Mouse (Mus musculus) heart, embryonic 15.5 days (tissue): ENCODE measurements at regions not wholly inside any gene's neighbourhood (a gene's known extent, or its start where the extent isn't known, plus 50 kb on each side); places are given as distances from the start of the nearest gene placed in this dataset.

Source experiments
- ATAC-seq: fragments of 200-750 bp; cut with Nextera tagmentation; replicated peaks from 2 replicates; pipeline ENCODE4 v1.8.0; 2017; ENCODE audit warnings: low read depth, moderate TSS enrichment; ENCODE audit not compliant: insufficient number of reproducible peaks, insufficient read depth, low FRiP score
- H3K27ac ChIP-seq: fragments of 300-500 bp; sonication (generic); 2 replicates; pipeline ENCODE4 v1.5.1; 2015; ENCODE audit warnings: mild to moderate bottlenecking, inconsistent platforms
- H3K27me3 ChIP-seq: fragments of 300-500 bp; sonication (generic); 2 replicates; pipeline ENCODE4 v1.6.1; 2015; ENCODE audit warnings: inconsistent platforms
- H3K36me3 ChIP-seq: fragments of 300-500 bp; sonication (generic); 2 replicates; pipeline ENCODE4 v1.6.1; 2015; ENCODE audit warnings: mild to moderate bottlenecking, inconsistent platforms
- H3K4me1 ChIP-seq: fragments of 300-500 bp; sonication (generic); replicated peaks from 2 replicates; pipeline ENCODE4 v1.6.1; 2015; ENCODE audit warnings: inconsistent platforms
- H3K4me2 ChIP-seq: fragments of 300-500 bp; sonication (generic); 2 replicates; pipeline ENCODE4 v1.6.1; 2015; ENCODE audit warnings: inconsistent platforms, mild to moderate bottlenecking, moderate library complexity
- H3K4me3 ChIP-seq: fragments of 300-500 bp; sonication (generic); 2 replicates; pipeline ENCODE4 v1.5.1; 2015; ENCODE audit warnings: mild to moderate bottlenecking, inconsistent platforms
- H3K9ac ChIP-seq: fragments of 300-500 bp; sonication (generic); 2 replicates; pipeline ENCODE4 v1.6.1; 2015; ENCODE audit warnings: mild to moderate bottlenecking, inconsistent platforms
- H3K9me3 ChIP-seq: fragments of 300-500 bp; sonication (generic); replicated peaks from 2 replicates; pipeline ENCODE4 v1.6.1; 2016; ENCODE audit warnings: inconsistent platforms
- WGBS: fragments of 180-500 bp; shearing (Covaris S2); methylation state at CpG from one replicate; pipeline ENCODE4 v1.1.7; 2015; ENCODE audit warnings: mixed read lengths; 5-methylcytosine and 5-hydroxymethylcytosine counted together

GRCm38 (mm10) chr5:46021398-46022046 lies 164.1 kb upstream of the Lcorl start:
- Histone ChIP-seq H3K9ac (no peak overlapping the region), H3K4me1 (no peaks in the 10 kb centered on the region), H3K4me2 (no peak overlapping the region), H3K9me3 (no peaks in the 10 kb centered on the region), H3K36me3 (no peaks in the 10 kb centered on the region), H3K27ac (no peak overlapping the region), H3K4me3 (no peak overlapping the region), H3K27me3 (no peaks in the 10 kb centered on the region)
- 83% methylated on average over 2 of the region's 2 CpGs for WGBS
- ATAC-seq, result no peak

- H3K4me3 ChIP-seq, result no peak overlapping the region
- H3K27ac ChIP-seq, result no peak overlapping the region
- no peak overlapping the region for H3K9ac ChIP-seq
- H3K4me1 ChIP-seq, result no peaks in the 10 kb centered on the region
- H3K27me3 ChIP-seq, result no peaks in the 10 kb centered on the region
- no peak overlapping the region for H3K4me2 ChIP-seq
- no peak for ATAC-seq
- no peaks in the 10 kb centered on the region for H3K9me3 ChIP-seq
- 78% methylated on average over 4 of the region's 4 CpGs for WGBS
- H3K36me3 ChIP-seq, result no peaks in the 10 kb centered on the region
Measured at GRCm38 (mm10) chr5:46020175-46020574, 162.8 kb upstream of the Lcorl start.

GRCm38 (mm10) chr5:46007446-46007845 lies 150.0 kb upstream of the Lcorl start:
- no peak overlapping the region for H3K4me3 ChIP-seq
- H3K4me2 ChIP-seq, result no peak overlapping the region
- 70% methylated on average over 9 of the region's 9 CpGs for WGBS
- no peaks in the 10 kb centered on the region for H3K4me1 ChIP-seq
- H3K27ac ChIP-seq, result no peak overlapping the region
- H3K9ac ChIP-seq, result no peak overlapping the region
- no peak for ATAC-seq
- no peaks in the 10 kb centered on the region for H3K36me3 ChIP-seq
- H3K27me3 ChIP-seq, result no peaks in the 10 kb centered on the region
- H3K9me3 ChIP-seq, result no peaks in the 10 kb centered on the region

- no peak overlapping the region for H3K27ac ChIP-seq
- ATAC-seq, result no peak
- WGBS, result 78% methylated on average over 2 of the region's 2 CpGs
Measured at GRCm38 (mm10) chr5:46006691-46007090, 149.3 kb upstream of the Lcorl start.

GRCm38 (mm10) chr5:46006228-46006627 lies 148.8 kb upstream of the Lcorl start:
- no peak for ATAC-seq
- Histone ChIP-seq H3K4me3 (no peak overlapping the region), H3K27ac (no peak overlapping the region), H3K9ac (no peak overlapping the region), H3K36me3 (no peaks in the 10 kb centered on the region), H3K27me3 (no peaks in the 10 kb centered on the region), H3K4me2 (no peak overlapping the region), H3K9me3 (no peaks in the 10 kb centered on the region), H3K4me1 (no peaks in the 10 kb centered on the region)
- 72% methylated on average over 3 of the region's 3 CpGs for WGBS

More at GRCm38 (mm10) chr5:46006691-46007090, 149.3 kb upstream of the Lcorl start:
- Histone ChIP-seq H3K4me2 (no peak overlapping the region), H3K4me3 (no peak overlapping the region), H3K9me3 (no peaks in the 10 kb centered on the region), H3K4me1 (no peaks in the 10 kb centered on the region), H3K27me3 (no peaks in the 10 kb centered on the region), H3K36me3 (no peaks in the 10 kb centered on the region), H3K9ac (no peak overlapping the region)

GRCm38 (mm10) chr5:46005631-46006030 lies 148.2 kb upstream of the Lcorl start:
- Histone ChIP-seq H3K4me1 (no peaks in the 10 kb centered on the region), H3K27me3 (no peaks in the 10 kb centered on the region), H3K4me2 (no peak overlapping the region), H3K36me3 (no peaks in the 10 kb centered on the region), H3K4me3 (no peak overlapping the region), H3K9ac (no peak overlapping the region), H3K9me3 (no peaks in the 10 kb centered on the region), H3K27ac (no peak overlapping the region)
- ATAC-seq, result no peak
- 83% methylated on average over 1 of the region's 1 CpGs for WGBS

GRCm38 (mm10) chr5:46002011-46002410 lies 144.6 kb upstream of the Lcorl start:
- Histone ChIP-seq H3K4me1 (no peaks in the 10 kb centered on the region), H3K9ac (no peak overlapping the region), H3K36me3 (no peaks in the 10 kb centered on the region), H3K9me3 (no peaks in the 10 kb centered on the region), H3K4me3 (no peak overlapping the region), H3K27ac (no peak overlapping the region), H3K4me2 (no peak overlapping the region), H3K27me3 (no peaks in the 10 kb centered on the region)
- ATAC-seq, result no peak
- WGBS, result 61% methylated on average over 5 of the region's 5 CpGs

- H3K27ac ChIP-seq, result no peak overlapping the region
- H3K27me3 ChIP-seq, result no peaks in the 10 kb centered on the region
- H3K9me3 ChIP-seq, result no peaks in the 10 kb centered on the region
- H3K9ac ChIP-seq, result no peak overlapping the region
- no peaks in the 10 kb centered on the region for H3K36me3 ChIP-seq
- H3K4me3 ChIP-seq, result no peak overlapping the region
- no peak overlapping the region for H3K4me2 ChIP-seq
- no peak for ATAC-seq
- H3K4me1 ChIP-seq, result no peaks in the 10 kb centered on the region
- WGBS, result 80% methylated on average over 2 of the region's 2 CpGs
Measured at GRCm38 (mm10) chr5:45957766-45958165, 100.4 kb upstream of the Lcorl start.

- ATAC-seq, result no peak
- no peaks in the 10 kb centered on the region for H3K4me1 ChIP-seq
- H3K4me2 ChIP-seq, result no peak overlapping the region
- no peak overlapping the region for H3K9ac ChIP-seq
- H3K27me3 ChIP-seq, result no peaks in the 10 kb centered on the region
- H3K9me3 ChIP-seq, result no peaks in the 10 kb centered on the region
- H3K36me3 ChIP-seq, result no peaks in the 10 kb centered on the region
- no peak overlapping the region for H3K4me3 ChIP-seq
- 87% methylated on average over 3 of the region's 3 CpGs for WGBS
- H3K27ac ChIP-seq, result no peak overlapping the region
Measured at GRCm38 (mm10) chr5:45943970-45944369, 86.6 kb upstream of the Lcorl start.

GRCm38 (mm10) chr5:45932970-45933369 lies 75.6 kb upstream of the Lcorl start:
- Histone ChIP-seq H3K9ac (no peak overlapping the region), H3K27me3 (no peaks in the 10 kb centered on the region), H3K4me3 (no peak overlapping the region), H3K4me2 (no peak overlapping the region), H3K4me1 (no peaks in the 10 kb centered on the region), H3K9me3 (no peaks in the 10 kb centered on the region), H3K36me3 (no peaks in the 10 kb centered on the region), H3K27ac (no peak overlapping the region)
- WGBS, result 83% methylated on average over 4 of the region's 4 CpGs
- no peak for ATAC-seq

- Histone ChIP-seq H3K27ac (no peak overlapping the region), H3K36me3 (no peaks in the 10 kb centered on the region), H3K9me3 (no peaks in the 10 kb centered on the region), H3K4me3 (no peak overlapping the region), H3K4me1 (no peaks in the 10 kb centered on the region), H3K9ac (no peak overlapping the region), H3K4me2 (no peak overlapping the region), H3K27me3 (no peaks in the 10 kb centered on the region)
- no peak for ATAC-seq
- 69% methylated on average over 2 of the region's 2 CpGs for WGBS
Measured at GRCm38 (mm10) chr5:45931252-45931651, 73.8 kb upstream of the Lcorl start.

GRCm38 (mm10) chr5:45925879-45926410 lies 68.5 kb upstream of the Lcorl start:
- Histone ChIP-seq H3K9me3 (no peaks in the 10 kb centered on the region), H3K27me3 (no peaks in the 10 kb centered on the region), H3K4me3 (no peak overlapping the region), H3K36me3 (no peaks in the 10 kb centered on the region), H3K27ac (no peak overlapping the region), H3K9ac (no peak overlapping the region), H3K4me1 (peaks cover 4% of the 10 kb centered on the region), H3K4me2 (peak overlapping the region; percentile 29)
- WGBS, result 35% methylated on average over 9 of the region's 9 CpGs
- no peak; the same call in 1 of the 2 replicates for ATAC-seq
